26 mouse cellular contexts compared by ENCODE assay signal in genomic region chr16:65018710-65019109, GRCm38 (mm10).
"Had no signal": no experiment of that assay in that cellular context is flagged by ENCODE, and none has a peak within 500 bp of the region (broad histone marks: within the 10 kb centered on the region; RNA-seq: fewer than 3 reads in every experiment).

No protein-coding gene starts in this region.

- H3K4me3 ChIP-seq: embryonic facial prominence, embryonic 10.5 days; embryonic facial prominence, embryonic 12.5 days; embryonic facial prominence, embryonic 13.5 days; embryonic facial prominence, embryonic 15.5 days; erythroblast, embryonic 14.5 days; forebrain, embryonic 10.5 days; forebrain, embryonic 13.5 days; gastrocnemius, adult 2 months; heart, adult 2 months; heart, embryonic 10.5 days; heart, embryonic 12.5 days had no signal

- H3K27ac ChIP-seq: embryonic facial prominence, embryonic 10.5 days; embryonic facial prominence, embryonic 12.5 days; embryonic facial prominence, embryonic 13.5 days; embryonic facial prominence, embryonic 15.5 days; forebrain, embryonic 10.5 days; forebrain, embryonic 13.5 days; gastrocnemius, adult 2 months; heart, adult 2 months; heart, embryonic 10.5 days had no signal

- H3K9ac ChIP-seq: embryonic facial prominence, embryonic 12.5 days; embryonic facial prominence, embryonic 13.5 days; embryonic facial prominence, embryonic 15.5 days; forebrain, embryonic 13.5 days; heart, embryonic 12.5 days had no signal

- H3K9me3 ChIP-seq: embryonic facial prominence, embryonic 10.5 days; embryonic facial prominence, embryonic 12.5 days; embryonic facial prominence, embryonic 13.5 days; embryonic facial prominence, embryonic 15.5 days; forebrain, embryonic 10.5 days; forebrain, embryonic 13.5 days; heart, embryonic 10.5 days had no signal

- H3K36me3 ChIP-seq: embryonic facial prominence, embryonic 10.5 days; embryonic facial prominence, embryonic 12.5 days; embryonic facial prominence, embryonic 13.5 days; embryonic facial prominence, embryonic 15.5 days; forebrain, embryonic 10.5 days; heart, embryonic 10.5 days; heart, embryonic 12.5 days had no signal

- H3K27me3 ChIP-seq: embryonic facial prominence, embryonic 12.5 days; embryonic facial prominence, embryonic 13.5 days; embryonic facial prominence, embryonic 15.5 days; forebrain, embryonic 13.5 days; heart, embryonic 12.5 days had no signal

- H3K4me1 ChIP-seq: embryonic facial prominence, embryonic 10.5 days; embryonic facial prominence, embryonic 12.5 days; embryonic facial prominence, embryonic 13.5 days; embryonic facial prominence, embryonic 15.5 days; forebrain, embryonic 10.5 days; forebrain, embryonic 13.5 days; heart, embryonic 10.5 days; heart, embryonic 12.5 days had no signal

- DNase-seq: cerebellum, adult 2 months; cerebellum, adult 8-10 months; cerebellum, adult 9-10 months; cerebellum, adult 9-11 months; cerebellum, postnatal 10 days; cerebellum, postnatal 14 days; cerebellum, postnatal 25 days; cerebellum, postnatal 36 days; gastrocnemius, adult 2 months; gastrocnemius, postnatal 10 days; gastrocnemius, postnatal 14 days; gastrocnemius, postnatal 25 days; gastrocnemius, postnatal 36 days; heart, adult 11 months; heart, adult 18-20 months; heart, adult 2 months had no signal

- H3K4me2 ChIP-seq: embryonic facial prominence, embryonic 12.5 days; embryonic facial prominence, embryonic 13.5 days; embryonic facial prominence, embryonic 15.5 days; forebrain, embryonic 13.5 days; heart, embryonic 11.5 days; heart, embryonic 12.5 days had no signal
